Mouse (Mus musculus) c-Kit-positive CD71-negative TER-119-negative erythroid progenitor cells, embryonic 14.5 days (primary cell): Measurements from ENCODE around the gene Slc35d3.

Source experiments
- DNase-seq: peaks from one replicate; pipeline ENCODE4 v3.0.0-alpha.2; 2013; ENCODE audit warnings: low read depth

Slc35d3 gene

DNA sequence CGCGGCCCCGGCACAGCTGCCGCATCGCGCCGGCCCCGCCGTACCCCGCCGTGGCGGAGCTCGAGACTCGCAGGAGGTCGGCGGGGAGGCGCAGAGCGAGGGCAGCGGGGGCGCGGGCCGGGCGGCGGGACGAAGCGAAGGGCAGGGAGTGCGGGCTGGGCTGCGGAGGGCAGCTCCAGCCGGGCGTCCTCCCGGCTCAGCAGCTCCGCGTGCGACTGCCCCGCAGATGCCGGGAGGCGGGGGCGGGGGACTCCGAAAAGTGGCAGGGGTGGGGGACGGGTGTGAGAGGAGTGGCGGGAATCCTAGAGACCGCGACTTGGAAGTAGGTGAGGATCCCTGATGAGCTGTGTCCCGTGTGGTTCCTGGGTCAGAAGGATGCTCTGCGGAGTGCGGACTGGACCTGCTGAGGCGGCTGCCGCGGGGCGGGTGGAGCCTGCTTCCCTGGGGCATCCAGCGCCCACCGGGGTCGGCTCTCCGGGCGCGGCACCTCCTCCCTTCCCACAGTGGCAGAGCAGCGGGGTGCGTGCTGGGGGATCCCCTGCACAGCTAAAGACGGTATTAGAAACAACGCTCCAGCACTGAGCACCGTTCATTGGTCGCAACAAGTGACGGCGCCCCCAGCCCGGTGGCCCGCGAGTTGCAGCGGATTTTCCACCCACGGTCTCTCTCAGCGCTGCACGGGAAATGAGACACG is at the start of gene Slc35d3:
Slc35d3 (minus strand) TSS at position 462 of the 694 bp plus-strand sequence.
- peak; percentile 22 for DNase-seq

DNA sequence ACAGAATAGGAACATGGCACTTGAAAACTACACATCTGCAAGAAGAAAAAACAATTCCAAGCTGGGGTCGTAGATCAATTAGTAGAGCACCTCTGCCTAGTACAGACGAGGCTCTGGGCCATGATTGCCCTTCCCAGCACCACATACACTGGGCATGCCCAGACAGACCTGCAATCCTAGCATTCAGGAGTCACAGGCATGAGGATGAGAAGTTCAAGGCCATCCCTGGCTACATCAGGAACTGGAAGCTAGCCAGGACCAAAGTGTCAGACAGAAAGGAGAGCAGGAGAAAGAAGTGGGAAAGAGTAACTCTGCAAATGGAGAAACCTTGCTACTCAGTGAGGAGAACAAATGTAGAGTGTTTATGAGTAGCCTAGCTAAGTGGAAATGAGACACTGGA is 48.9 kb upstream of the Slc35d3 start:
- DNase-seq: no peak

DNA sequence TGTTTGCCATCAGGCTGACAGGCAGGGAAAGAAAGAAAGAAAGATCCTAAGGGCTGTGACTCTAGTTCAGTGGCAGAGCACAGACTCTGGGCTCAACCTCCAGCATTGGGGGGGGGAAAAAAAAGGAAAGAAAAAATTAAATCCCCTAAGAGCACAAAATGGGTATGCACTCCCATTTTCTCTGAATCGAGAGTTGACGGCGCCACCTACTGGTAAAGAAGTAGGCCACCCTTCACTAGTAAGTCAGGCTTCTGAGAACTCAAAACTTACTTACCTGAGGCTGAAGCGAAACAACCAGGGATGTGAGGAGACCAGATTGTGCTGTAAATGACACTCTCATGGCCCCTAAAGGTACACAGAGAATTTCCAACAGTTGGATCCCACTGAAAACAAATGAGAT is 42.7 kb upstream of the Slc35d3 start:
- DNase-seq: peak; percentile 51

DNA sequence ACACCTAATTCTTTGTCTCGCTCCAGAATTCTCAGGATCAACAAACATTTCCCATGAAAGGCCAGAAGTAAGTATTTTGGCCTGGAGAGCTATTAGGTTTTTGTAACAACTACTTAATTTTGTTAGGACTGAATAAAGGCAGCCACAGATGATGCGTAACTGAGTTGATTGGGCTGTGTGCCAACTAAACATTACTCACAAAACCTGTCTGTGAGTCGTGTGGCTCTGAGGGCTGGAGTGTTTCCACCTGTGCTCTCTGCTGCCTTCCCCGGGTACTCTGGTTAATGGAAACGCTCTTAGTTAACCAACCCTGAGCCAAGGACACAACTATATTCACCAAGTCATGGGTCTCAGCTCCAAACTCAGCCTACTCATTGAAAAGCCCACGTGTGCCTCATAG is 41.9 kb upstream of the Slc35d3 start:
- no peak for DNase-seq

DNA sequence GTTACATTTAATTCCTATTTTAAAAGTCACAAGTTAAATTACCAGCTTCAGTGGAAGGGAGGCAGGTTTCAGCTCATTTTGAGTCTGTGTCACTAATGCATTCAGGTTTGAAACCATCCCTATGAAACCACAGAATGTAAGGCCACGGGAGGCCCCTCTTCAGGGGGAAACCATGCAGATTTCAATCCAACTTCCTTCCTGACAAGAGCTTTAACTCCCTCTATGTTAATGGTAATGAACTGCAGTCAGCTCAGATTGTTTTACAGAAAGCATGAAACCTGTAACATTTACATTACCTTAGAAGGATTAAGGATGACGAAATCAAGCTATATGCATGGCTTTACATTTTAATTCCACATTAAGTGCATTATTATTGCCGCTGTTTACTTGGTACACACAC is 40.4 kb upstream of the Slc35d3 start:
- DNase-seq: no peak

DNA sequence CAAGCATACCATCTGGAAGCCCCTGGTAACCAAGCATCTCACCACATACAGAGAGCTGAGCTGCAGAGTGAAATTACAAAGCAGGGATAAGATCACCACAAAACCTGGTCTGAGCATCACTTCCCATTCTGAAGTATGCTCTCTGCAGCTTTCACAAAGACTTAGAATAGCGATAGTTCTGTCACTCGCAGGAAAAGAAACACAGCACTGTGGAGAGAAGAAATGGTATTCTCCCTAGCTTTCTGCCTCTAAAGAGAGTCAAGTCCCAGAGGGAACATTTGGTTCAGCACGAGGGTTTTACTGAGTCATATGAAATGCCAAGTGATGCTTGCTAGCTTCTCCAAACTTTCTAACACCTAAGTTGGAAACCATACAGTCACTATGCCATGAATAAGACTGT is 38.6 kb upstream of the Slc35d3 start:
- no peak for DNase-seq

DNA sequence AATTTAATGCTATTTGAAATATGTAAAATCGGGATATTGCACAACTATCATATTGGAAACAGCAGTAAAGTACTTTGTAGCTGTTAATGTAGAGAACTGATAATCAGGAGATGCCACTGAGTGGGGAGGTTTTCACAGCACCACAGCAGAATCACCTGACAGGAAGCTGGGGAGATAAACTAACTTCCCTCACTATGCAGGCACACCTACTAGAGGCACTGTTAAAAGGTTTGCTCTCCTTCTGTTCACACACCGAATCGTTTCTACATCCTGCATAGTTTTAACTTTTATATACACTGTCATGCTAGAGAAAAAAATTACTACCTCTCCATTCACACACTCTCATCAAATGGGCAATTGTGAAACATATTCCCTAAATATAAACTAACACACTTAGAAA is 35.0 kb upstream of the Slc35d3 start:
- DNase-seq: no peak

DNA sequence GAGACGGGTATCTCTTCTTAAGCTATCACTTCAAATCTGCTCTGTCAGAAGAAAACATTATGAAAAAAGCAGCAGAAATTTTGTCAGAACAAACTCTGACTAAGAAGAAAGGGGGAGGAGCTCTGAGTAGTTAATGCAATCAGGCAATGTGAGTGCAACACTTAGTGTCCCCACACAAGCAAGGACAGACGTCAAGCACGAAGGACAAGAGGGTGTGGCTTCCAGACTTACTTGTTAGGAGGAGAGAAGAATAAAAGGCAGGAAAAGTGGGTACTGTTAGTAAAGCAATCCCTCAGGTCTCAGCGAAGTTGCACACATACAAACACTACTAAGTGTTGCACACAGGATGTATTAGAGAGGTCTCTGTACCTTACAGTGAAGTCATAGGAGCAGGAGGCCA is 33.1 kb upstream of the Slc35d3 start:
- DNase-seq: no peak

DNA sequence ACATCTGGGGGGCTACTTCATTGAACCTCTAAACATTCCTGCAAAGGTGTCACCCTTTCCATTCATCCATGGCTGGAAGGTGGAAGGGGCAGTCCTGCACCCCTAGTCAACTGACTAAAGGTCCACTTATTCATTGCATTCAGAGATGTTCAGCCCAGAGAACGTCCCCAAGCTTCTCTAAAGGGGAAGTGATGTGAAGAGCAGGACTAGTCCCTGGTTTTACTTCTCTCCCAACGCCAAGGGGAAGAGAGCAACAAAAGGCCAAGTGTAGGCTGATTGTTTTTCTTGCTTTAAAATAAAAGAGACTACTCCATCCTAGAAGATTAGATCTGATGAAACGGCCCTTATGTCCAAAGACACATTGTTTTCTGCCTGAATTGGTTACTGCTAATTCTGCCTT is 29.2 kb upstream of the Slc35d3 start:
- no peak for DNase-seq

DNA sequence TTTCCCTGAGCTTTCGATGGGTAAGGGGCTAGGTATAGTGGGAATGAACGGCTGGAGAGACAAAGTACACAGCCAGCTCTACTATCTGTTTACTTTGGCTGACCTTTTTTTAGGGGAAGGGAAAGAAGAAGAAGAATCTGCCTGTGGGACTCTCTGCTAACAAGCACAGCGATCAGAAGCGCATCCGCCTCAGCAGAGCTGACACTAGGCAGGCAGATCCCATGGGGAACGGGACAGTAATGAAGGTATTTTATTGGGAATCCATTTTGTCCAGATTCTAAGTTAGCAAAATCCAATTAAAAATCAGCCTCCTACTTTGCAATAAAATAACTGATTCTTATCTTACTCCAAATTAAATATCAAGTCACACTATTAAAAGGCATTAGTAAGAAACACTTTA is 27.9 kb upstream of the Slc35d3 start:
- DNase-seq: no peak

DNA sequence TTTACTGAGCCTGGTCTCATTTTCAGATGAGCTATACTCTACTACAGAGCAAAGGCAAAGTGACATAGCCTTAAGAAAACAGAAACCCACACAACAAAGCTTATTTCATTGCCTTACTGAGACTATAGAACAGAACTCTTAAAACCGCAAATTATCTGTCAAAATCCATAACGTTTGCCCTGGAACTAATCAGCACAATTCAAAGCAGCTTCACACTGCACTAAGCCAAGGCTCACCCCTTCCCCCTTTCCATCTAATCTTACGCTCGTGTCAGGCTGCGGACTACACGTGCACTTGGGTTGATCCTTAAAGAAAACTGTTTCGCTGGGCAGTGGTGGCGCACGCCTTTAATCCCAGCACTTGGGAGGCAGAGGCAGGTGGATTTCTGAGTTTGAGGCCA is 26.4 kb upstream of the Slc35d3 start:
- no peak for DNase-seq

DNA sequence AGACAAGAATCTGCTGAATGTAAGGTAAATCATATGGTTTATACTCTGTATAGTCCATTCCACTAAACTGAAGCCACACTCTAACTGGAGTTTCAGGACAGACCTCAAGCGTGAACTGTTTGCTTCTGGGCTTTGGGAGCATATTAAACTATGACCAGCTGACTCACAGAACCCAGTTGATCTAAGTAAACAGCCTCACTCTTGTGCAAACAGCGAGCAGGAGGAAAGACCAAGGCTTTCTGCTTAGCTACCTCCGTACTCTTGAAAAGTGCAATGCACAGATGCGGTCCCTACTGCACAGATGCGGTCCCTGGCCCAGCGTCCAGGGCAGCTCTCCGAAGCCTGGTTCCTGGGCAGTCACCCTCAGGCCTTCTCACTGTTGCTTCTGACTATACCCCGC is 26.0 kb upstream of the Slc35d3 start:
- DNase-seq: no peak

DNA sequence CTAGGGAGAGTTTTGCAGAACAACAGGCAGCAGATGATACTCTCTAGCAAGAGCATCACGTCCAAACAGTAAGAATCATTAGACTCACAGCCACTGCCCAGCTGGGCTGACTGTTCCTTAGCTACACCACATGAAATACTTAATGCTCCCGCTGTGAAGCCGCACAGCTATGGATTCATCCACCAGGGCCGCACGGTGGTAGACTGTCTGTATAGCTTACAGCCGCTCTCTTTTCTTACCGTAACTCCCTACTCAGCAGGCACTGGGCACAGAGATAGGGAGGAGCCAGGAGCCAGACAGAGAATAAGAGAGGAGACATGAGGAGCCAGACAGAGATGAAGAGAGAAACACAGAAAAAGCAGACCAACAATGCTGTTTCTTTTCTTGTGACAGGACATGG is 25.4 kb upstream of the Slc35d3 start:
- no peak for DNase-seq

DNA sequence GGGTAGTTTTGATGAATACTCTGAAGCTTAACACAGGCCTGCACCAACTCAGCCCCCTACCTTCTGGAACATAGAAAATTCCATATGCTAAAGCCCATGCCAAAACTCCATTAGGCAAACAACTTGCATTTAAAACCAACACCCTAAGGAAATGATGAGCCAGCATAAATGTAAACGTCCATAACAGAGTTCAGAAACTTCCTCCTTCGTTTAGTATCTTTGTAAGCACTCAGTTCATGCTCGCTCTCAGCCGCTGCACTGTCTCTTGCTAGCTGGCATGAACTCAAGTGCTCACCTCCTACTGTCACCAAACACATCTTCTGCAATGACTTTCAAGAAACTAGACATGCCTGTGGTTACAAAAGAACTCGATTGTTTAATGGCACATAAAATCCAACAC is 24.1 kb upstream of the Slc35d3 start:
- no peak for DNase-seq

DNA sequence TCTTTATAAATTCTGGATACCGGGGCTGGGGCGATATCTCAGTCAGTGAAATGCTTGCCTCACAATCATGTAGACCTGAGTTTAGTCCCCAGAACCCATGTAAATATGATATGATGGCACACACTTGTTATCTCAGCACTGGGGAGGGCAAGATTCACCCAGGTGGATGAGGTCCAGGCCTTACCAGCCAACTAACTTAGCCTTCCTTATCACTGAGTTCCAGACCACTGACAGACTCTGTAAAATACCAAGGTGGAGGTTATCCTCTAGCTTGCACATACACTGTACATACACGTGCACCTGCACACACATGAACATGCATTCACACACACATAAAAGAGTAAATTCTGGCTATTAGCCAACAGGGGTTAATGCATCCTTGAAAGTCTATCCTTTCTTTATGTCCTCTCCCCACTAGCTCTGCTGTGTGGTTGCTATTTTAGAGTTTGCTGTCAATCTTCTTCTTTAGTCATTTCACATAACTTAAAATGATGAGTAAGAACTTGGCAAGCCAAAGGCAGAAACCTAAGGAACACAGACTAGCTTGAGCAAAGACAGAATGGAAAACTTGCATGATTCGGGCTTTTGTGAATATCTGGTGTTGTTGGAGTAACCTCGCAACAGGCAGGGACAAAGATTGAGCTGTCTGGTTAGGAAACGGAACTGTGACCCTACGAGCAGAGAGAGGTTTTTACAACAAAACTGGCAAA is 4.5 kb upstream of the Slc35d3 start:
- DNase-seq: no peak

DNA sequence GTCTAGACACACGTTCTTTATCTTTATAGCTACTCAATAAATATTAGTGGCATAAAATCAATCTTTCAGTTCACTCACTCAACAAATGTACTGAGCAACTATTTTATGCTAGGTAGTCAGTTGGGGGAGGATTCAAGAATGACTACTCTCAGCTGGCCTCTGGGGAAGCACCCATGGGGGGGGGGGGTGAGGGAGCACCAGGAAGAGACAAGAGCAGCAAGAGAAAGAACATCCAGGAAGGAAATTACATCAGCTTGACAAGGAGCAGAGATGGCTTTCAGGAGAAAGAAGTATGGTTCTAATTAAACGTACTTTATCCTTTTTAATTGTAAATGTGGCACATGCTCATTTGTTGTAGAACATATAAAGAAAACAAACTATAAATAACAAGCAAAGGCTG is 2.4 kb upstream of the Slc35d3 start:
- DNase-seq: no peak

DNA sequence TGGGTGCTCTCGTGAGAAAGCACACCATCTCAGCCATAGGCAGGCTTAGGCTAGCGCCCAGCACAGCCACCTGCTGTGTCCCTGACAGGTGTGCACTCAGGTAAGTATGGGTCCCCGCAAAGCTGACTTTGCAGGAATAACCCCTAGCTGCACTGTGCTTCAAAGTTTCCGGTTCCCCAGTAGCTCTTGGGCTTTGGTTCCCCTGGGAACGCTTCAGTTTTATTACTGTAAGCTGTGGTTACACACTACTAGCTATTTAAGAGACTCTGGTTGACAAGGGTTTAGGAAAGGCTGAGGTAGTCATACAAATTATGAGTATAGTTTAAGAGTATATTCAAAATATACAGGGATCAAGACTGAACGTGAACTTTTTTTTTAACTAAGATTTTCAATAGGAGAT is 1.5 kb upstream of the Slc35d3 start:
- DNase-seq: no peak

DNA sequence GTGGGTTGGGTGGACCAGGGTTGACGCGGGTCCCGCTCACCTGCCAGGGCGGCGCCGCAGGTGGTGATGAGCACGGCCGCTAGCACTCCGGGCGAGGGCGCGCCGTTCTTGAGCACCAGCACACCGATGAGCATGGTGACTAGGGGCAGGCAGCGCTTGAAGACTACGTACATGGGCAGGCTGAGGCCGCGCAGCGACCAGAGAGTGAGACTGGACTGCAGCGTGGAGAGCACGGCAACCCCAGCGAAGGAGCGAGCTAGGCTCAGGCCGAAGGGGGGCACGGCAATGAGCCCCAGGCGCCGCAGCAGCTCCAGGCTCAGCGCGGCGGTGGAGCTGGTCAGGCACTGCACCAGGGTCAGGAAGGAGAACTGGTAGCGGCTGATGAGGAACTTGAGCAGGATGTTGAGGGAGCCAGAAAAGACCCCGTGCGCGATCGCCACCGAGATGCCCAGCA is 688 bp downstream of the Slc35d3 start:
- peak; percentile 19 for DNase-seq

DNA sequence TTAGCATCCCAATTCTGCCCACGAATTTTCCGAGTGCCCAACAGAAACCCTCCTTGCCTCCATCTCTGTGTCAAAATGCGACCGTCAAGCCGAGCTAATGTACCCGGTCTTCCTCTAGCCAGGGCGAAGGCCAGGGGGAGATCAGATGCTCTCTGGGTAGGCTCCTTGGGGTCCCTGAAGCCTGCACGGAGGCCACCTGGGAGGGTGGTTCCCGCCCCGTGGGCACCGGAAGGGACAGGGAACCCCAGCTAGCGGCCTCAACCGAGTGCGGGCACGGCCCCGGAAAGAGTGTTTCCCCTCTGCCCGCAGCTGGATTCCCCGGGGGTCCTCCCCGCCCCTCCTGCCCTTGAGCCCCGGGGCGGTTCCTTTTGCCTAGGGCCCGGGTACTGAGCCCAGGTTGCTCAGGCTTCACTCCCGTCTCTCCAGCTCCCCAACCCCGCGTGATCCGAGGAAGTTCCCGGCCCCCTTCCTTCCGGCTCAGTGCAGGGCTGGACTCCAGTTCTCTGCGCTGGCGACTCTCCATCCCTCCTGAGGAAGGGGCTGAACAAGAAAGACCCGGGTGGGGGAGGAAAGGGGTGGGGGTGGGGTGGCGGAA is 1.4 kb downstream of the Slc35d3 start:
- peak; percentile 17 for DNase-seq

DNA sequence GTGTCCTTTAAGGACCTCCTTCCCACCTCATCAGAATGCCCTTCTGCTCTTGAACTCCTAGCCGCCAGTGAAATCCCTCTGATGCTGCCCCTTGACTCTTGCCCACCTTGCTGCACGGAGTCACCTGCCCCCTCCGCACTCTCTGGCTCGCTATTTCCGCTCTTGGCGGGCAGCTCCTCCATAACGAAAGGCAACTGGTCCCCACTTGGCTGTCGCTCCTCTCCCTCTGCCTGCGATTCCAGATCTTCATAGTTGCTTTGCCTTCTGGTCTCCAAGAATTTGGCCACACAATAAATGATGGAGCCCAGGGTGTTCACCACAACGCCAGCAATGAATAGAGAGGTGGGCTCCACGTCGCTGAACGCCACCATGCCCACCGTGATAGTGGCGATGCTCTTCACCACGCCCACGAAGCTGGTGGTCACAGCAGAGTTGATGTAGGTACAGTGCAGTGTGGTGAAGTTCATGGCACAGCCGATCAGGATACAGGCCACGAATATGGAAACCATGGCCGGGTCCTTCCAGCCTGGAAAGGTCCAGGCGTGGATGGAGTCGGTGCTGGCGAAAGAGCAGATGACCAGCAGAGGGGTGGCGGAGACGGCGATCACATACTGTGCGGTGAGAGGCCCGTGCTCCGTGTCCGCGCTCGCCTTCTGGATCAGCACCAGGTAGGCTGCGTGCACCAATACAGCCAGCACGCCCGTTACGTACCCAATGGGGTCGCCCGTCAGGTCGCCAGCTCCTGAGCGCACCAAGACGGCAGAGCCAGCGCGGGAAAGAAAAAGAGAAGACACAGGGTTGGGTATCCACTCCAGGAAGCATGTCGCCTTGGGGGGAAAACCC is 2.1 kb downstream of the Slc35d3 start:
- DNase-seq: no peak

DNA sequence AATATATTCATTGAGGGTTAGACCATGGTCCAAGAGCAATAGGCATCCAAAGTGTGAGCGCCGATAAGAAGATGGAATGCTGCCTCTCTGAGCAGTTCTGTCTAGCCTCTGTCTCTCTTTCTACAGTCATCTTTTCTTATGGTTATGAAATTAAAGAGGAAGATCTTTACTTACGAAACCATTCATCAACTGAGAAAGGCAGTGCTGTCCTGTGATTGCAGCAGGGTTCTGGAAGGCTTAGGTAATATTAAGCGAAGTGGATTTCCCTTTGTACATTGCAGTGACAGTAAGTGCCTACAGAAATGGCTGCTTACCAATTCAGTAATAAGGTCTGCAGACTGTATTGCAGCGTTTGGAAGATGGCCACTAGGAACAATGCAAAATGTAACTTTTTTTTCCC is 11.4 kb downstream of the Slc35d3 start:
- no peak for DNase-seq

DNA sequence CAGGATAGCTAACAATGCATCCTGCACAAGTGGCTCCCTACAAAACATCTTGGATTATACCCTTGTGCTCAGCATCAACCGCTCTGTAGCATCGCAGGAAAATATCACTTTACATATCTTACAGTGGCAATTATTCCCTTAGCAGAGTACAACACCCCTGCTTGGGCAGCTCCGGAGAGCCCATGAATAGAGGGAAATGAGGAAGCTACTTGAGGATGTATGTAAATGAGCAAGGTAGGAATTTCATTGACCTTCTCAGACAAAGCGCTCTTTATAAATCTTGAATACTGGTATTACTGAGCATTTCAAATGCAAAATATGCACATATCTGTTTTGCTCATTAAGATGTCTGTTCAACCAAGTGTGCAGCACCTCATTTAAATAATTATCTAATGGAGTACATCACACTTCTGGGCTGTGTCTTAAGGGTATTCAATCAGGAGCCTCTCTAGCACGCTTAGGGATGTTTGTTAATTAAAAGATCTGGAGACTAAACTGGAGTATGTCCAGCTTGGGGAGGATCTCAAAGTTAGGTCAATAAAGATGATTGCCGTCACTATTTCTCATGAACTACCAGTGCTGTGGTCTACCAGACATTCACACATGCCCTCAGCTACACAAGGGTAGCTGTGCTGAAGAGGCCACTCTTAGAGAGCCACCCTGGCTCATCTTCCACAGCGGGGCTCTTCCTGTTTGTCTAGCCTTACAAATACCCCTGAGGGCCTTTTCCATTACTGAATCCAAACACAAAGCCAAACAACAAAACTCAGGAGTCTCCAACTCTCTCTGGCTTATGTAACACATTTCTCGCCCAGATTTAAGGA is 15.2 kb downstream of the Slc35d3 start:
- no peak for DNase-seq
